Mouse (Mus musculus) small intestine, adult 2 months (tissue): ENCODE results near the gene Gmpr. TPM values are rescaled to one million over a fixed set of nuclear protein-coding genes. Genes with fewer than 3 reads are reported as not detected.

ENCODE experiments used
- H3K27ac ChIP-seq: fragments of 200-500 bp; 2 replicates; pipeline ENCODE4 v1.5.1; 2012; ENCODE audit warnings: low read depth, low read length, control low read depth, inconsistent platforms; ENCODE audit not compliant: insufficient read depth
- H3K27me3 ChIP-seq: fragments of 200-500 bp; 2 replicates; pipeline ENCODE4 v1.6.1; 2012; ENCODE audit warnings: mild to moderate bottlenecking, moderate library complexity, low read length, inconsistent platforms; ENCODE audit not compliant: control insufficient read depth, insufficient read depth
- H3K36me3 ChIP-seq: fragments of 200-500 bp; 2 replicates; pipeline ENCODE4 v1.6.1; 2012; ENCODE audit warnings: mild to moderate bottlenecking, low read length, control low read depth, inconsistent platforms; ENCODE audit not compliant: control insufficient read depth, insufficient read depth
- H3K4me1 ChIP-seq: fragments of 200-500 bp; 2 replicates; pipeline ENCODE4 v1.6.1; 2012; ENCODE audit warnings: low read length, inconsistent platforms, mixed read lengths; ENCODE audit not compliant: control insufficient read depth, insufficient read depth, insufficient read length
- H3K4me3 ChIP-seq: fragments of 200-500 bp; 2 replicates; pipeline ENCODE4 v1.5.1; 2012; ENCODE audit warnings: low read depth, mild to moderate bottlenecking, control low read depth, inconsistent platforms, low read length, moderate library complexity
- CTCF ChIP-seq: fragments of 200-500 bp; IDR thresholded peaks from 2 replicates; pipeline ENCODE4 v1.5.1; 2012; ENCODE audit warnings: low read depth, mild to moderate bottlenecking, control low read depth, inconsistent platforms, low read length, moderate library complexity, mixed read lengths; ENCODE audit not compliant: insufficient replicate concordance, insufficient read length; ENCODE audit errors: extremely low read depth
- POLR2A ChIP-seq: fragments of 200-500 bp; IDR thresholded peaks from 2 replicates; pipeline ENCODE4 v1.6.1; 2012; ENCODE audit warnings: low read depth, mild to moderate bottlenecking, control low read depth, inconsistent platforms, low read length, moderate library complexity
- WGBS: fragments of 180-500 bp; shearing (Covaris S2); methylation state at CpG from one replicate; pipeline ENCODE4 v1.1.7; 2018; 5-methylcytosine and 5-hydroxymethylcytosine counted together
- polyA plus RNA-seq: library from polyadenylated mRNA; depleted of rRNA; stranded (reverse); fragments of >200 nt; gene quantifications from 2 replicates; pipeline ENCODE4 v1.2.3, GENCODE M21; 2012

Gmpr gene
- polyA plus RNA-seq, 1 experiment, result 5.4 TPM

GRCm38 (mm10) chr13:45505546-45505945, 1.7 kb upstream of the Gmpr start:
- 99% methylated on average over 3 of the region's 3 CpGs for WGBS
- Histone ChIP-seq H3K4me1 (peaks cover 6% of the 10 kb centered on the region), H3K36me3 (no peaks in the 10 kb centered on the region), H3K27ac (no peak overlapping the region), H3K27me3 (no peaks in the 10 kb centered on the region), H3K4me3 (no peak overlapping the region)
- TF ChIP-seq CTCF (no peak), POLR2A (no peak)

GRCm38 (mm10) chr13:45508495-45508894, 1.3 kb downstream of the Gmpr start:
- Histone ChIP-seq H3K4me3 (peak overlapping the region; percentile 68), H3K27ac (no peak overlapping the region), H3K27me3 (no peaks in the 10 kb centered on the region), H3K4me1 (peaks cover 11% of the 10 kb centered on the region), H3K36me3 (no peaks in the 10 kb centered on the region)
- TF ChIP-seq POLR2A (no peak), CTCF (no peak)
- WGBS, result 4% methylated on average over 8 of the region's 8 CpGs

- H3K4me1 ChIP-seq, result peaks cover 11% of the 10 kb centered on the region
- H3K36me3 ChIP-seq, result no peaks in the 10 kb centered on the region
- TF ChIP-seq POLR2A (no peak), CTCF (no peak)
- H3K27me3 ChIP-seq, result no peaks in the 10 kb centered on the region
- no peak overlapping the region for H3K4me3 ChIP-seq
- no peak overlapping the region for H3K27ac ChIP-seq
- 93% methylated on average over 6 of the region's 6 CpGs for WGBS
Measured at GRCm38 (mm10) chr13:45509366-45509765, 2.1 kb downstream of the Gmpr start.

- 49% methylated on average over 6 of the region's 6 CpGs for WGBS
- no peak overlapping the region for H3K27ac ChIP-seq
- no peaks in the 10 kb centered on the region for H3K36me3 ChIP-seq
- peaks cover 12% of the 10 kb centered on the region for H3K4me1 ChIP-seq
- no peak overlapping the region for H3K4me3 ChIP-seq
- no peaks in the 10 kb centered on the region for H3K27me3 ChIP-seq
- TF ChIP-seq POLR2A (no peak), CTCF (no peak)
Measured at GRCm38 (mm10) chr13:45511706-45512435, 4.6 kb downstream of the Gmpr start.

GRCm38 (mm10) chr13:45512531-45512930, 5.3 kb downstream of the Gmpr start:
- H3K4me3 ChIP-seq, result no peak overlapping the region
- H3K36me3 ChIP-seq, result no peaks in the 10 kb centered on the region
- TF ChIP-seq POLR2A, result no peak
- TF ChIP-seq CTCF, result no peak
- peaks cover 13% of the 10 kb centered on the region for H3K4me1 ChIP-seq
- H3K27ac ChIP-seq, result no peak overlapping the region
- 68% methylated on average over 8 of the region's 8 CpGs for WGBS
- H3K27me3 ChIP-seq, result no peaks in the 10 kb centered on the region

- H3K4me3 ChIP-seq, result no peak overlapping the region
- H3K36me3 ChIP-seq, result no peaks in the 10 kb centered on the region
- WGBS, result 83% methylated on average over 12 of the region's 12 CpGs
- TF ChIP-seq POLR2A (no peak), CTCF (no peak)
- no peak overlapping the region for H3K27ac ChIP-seq
- peaks cover 9% of the 10 kb centered on the region; the same call in 1 of the 2 replicates for H3K4me1 ChIP-seq
- H3K27me3 ChIP-seq, result no peaks in the 10 kb centered on the region
Measured at GRCm38 (mm10) chr13:45513009-45513984, 6.1 kb downstream of the Gmpr start.

GRCm38 (mm10) chr13:45514115-45514514, 6.9 kb downstream of the Gmpr start:
- 89% methylated on average over 5 of the region's 5 CpGs for WGBS
- H3K27ac ChIP-seq, result no peak overlapping the region
- no peak for TF ChIP-seq POLR2A
- no peak for TF ChIP-seq CTCF
- no peaks in the 10 kb centered on the region for H3K27me3 ChIP-seq
- peaks cover 9% of the 10 kb centered on the region; the same call in 1 of the 2 replicates for H3K4me1 ChIP-seq
- H3K4me3 ChIP-seq, result no peak overlapping the region
- no peaks in the 10 kb centered on the region for H3K36me3 ChIP-seq
